Mouse (Mus musculus): ENCODE results near the gene Apol8. TPM values are rescaled to one million over a fixed set of nuclear protein-coding genes. Genes with fewer than 3 reads are reported as not detected.
"Not testable (repeated sequence)": the region's sequence is repeated elsewhere in the genome, so short reads cannot be mapped to it uniquely, and the experiment has no call there.

Gene Apol8
- polyA plus RNA-seq, 1 experiment from 2014 or later: 0.26 TPM

GRCm38 (mm10) chr15:77727139-77727538 lies 29.7 kb downstream of the Apol8 start:
- peak; percentile 23 for DNase-seq (ENCODE audit: low spot score)
- H3K27ac ChIP-seq (ENCODE audit: low read length); H3K4me2 ChIP-seq (replicated peaks; ENCODE audit: low read depth, low read length); H3K36me3 ChIP-seq (ENCODE audit: insufficient read depth, low read length); H3K4me3 ChIP-seq (ENCODE audit: low read depth, low read length); H3K27me3 ChIP-seq (replicated peaks; ENCODE audit: insufficient read depth, low read length); H3K9ac ChIP-seq (replicated peaks; ENCODE audit: low read depth); ATAC-seq; H3K4me1 ChIP-seq (ENCODE audit: insufficient read depth, low read depth, low read length); H3K9me3 ChIP-seq (ENCODE audit: low read length): not testable (repeated sequence)
- peak; percentile 63 for TF ChIP-seq CTCF (IDR thresholded peaks at IDR 0.05)
- WGBS: 3% methylated on average over 3 of the region's 3 CpGs

GRCm38 (mm10) chr15:77725393-77726020 lies 31.3 kb downstream of the Apol8 start:
- not testable (repeated sequence) for H3K9ac ChIP-seq (replicated peaks; ENCODE audit: low read depth); H3K27me3 ChIP-seq (replicated peaks; ENCODE audit: insufficient read depth, low read length); H3K4me2 ChIP-seq (replicated peaks; ENCODE audit: low read depth, low read length); DNase-seq (ENCODE audit: low spot score); H3K36me3 ChIP-seq (ENCODE audit: insufficient read depth, low read length); H3K9me3 ChIP-seq (ENCODE audit: low read length); H3K4me3 ChIP-seq (ENCODE audit: low read depth, low read length); H3K27ac ChIP-seq (ENCODE audit: low read length); H3K4me1 ChIP-seq (ENCODE audit: insufficient read depth, low read depth, low read length)
- ATAC-seq: 0 out of 2 replicates have a peak, but pooled peaks have one; percentile 16
- WGBS: 49% methylated on average over 6 of the region's 6 CpGs

DNA sequence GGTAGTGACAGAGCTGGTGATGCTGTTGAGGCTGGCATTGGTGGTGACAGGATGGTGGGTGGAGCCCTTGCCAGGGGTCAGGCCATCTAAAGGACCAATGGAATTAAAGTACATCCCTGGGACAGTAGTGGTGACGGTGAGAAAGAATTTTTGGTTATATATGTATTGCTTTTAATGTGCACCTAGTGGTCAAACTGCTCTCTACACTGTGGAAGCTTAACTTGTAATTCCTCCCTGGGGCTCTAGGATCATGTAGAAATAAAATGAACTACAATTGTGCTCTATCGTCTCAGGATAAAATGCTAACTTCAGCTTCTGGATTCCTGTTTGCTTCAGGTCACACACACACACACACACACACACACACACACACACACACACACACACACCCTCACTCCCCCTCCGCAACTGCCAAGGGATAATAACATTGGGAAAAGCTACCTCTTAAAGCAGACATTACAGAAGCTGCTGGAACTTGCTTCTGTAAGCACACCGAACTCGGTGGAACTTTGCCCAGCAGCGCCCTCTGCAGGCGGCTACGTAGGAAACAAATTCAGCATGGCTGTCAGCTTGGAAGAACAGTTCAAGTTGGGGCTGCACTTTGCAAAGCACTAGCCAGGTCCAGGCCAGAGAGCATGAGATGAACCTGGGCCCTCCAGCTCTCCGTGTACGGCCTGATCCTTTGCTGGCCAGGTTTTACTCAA lies 32.4 kb downstream of the Apol8 start:
- not testable (repeated sequence) for H3K27me3 ChIP-seq (replicated peaks; ENCODE audit: insufficient read depth, low read length); H3K4me2 ChIP-seq (replicated peaks; ENCODE audit: low read depth, low read length); H3K9ac ChIP-seq (replicated peaks; ENCODE audit: low read depth); H3K36me3 ChIP-seq (ENCODE audit: insufficient read depth, low read length); H3K9me3 ChIP-seq (ENCODE audit: low read length); DNase-seq (ENCODE audit: low spot score); H3K27ac ChIP-seq (ENCODE audit: low read length); H3K4me3 ChIP-seq (ENCODE audit: low read depth, low read length); H3K4me1 ChIP-seq (ENCODE audit: insufficient read depth, low read depth, low read length)
- WGBS: 20% methylated on average over 2 of the region's 10 CpGs
- ATAC-seq: peak; percentile 46

GRCm38 (mm10) chr15:77721509-77721908 lies 35.3 kb downstream of the Apol8 start:
- H3K27me3 ChIP-seq (replicated peaks; ENCODE audit: insufficient read depth, low read length); H3K9ac ChIP-seq (replicated peaks; ENCODE audit: low read depth); H3K4me3 ChIP-seq (ENCODE audit: low read depth, low read length); ATAC-seq; H3K4me2 ChIP-seq (replicated peaks; ENCODE audit: low read depth, low read length); H3K27ac ChIP-seq (ENCODE audit: low read length); H3K36me3 ChIP-seq (ENCODE audit: insufficient read depth, low read length); H3K4me1 ChIP-seq (ENCODE audit: insufficient read depth, low read depth, low read length); H3K9me3 ChIP-seq (ENCODE audit: low read length); DNase-seq (ENCODE audit: low spot score): not testable (repeated sequence)
- WGBS: no CpG with 5 or more reads among the region's 3 CpGs

GRCm38 (mm10) chr15:77718240-77718639 lies 38.6 kb downstream of the Apol8 start:
- not testable (repeated sequence) for H3K36me3 ChIP-seq (ENCODE audit: insufficient read depth, low read length); H3K27ac ChIP-seq (ENCODE audit: low read length); H3K9me3 ChIP-seq (ENCODE audit: low read length); H3K4me2 ChIP-seq (replicated peaks; ENCODE audit: low read depth, low read length); H3K9ac ChIP-seq (replicated peaks; ENCODE audit: low read depth); H3K4me3 ChIP-seq (ENCODE audit: low read depth, low read length); H3K27me3 ChIP-seq (replicated peaks; ENCODE audit: insufficient read depth, low read length); H3K4me1 ChIP-seq (ENCODE audit: insufficient read depth, low read depth, low read length)
- peak; percentile 4 for DNase-seq (ENCODE audit: low spot score)
- peak; percentile 41; the same call in 1 of the 2 replicates for ATAC-seq
- WGBS: 66% methylated on average over 2 of the region's 6 CpGs

GRCm38 (mm10) chr15:77708936-77709335 lies 47.9 kb downstream of the Apol8 start:
- not testable (repeated sequence) for H3K4me3 ChIP-seq (ENCODE audit: low read depth, low read length); DNase-seq (ENCODE audit: low spot score); H3K36me3 ChIP-seq (ENCODE audit: insufficient read depth, low read length); H3K27me3 ChIP-seq (replicated peaks; ENCODE audit: insufficient read depth, low read length); H3K27ac ChIP-seq (ENCODE audit: low read length); H3K4me1 ChIP-seq (ENCODE audit: insufficient read depth, low read depth, low read length); H3K4me2 ChIP-seq (replicated peaks; ENCODE audit: low read depth, low read length); H3K9ac ChIP-seq (replicated peaks; ENCODE audit: low read depth); H3K9me3 ChIP-seq (ENCODE audit: low read length)
- WGBS: no CpG with 5 or more reads among the region's 1 CpGs
- ATAC-seq: peak; percentile 11; the same call in 1 of the 2 replicates

- H3K9ac ChIP-seq (replicated peaks; ENCODE audit: low read depth); H3K27ac ChIP-seq (ENCODE audit: low read length); H3K9me3 ChIP-seq (ENCODE audit: low read length); H3K36me3 ChIP-seq (ENCODE audit: insufficient read depth, low read length); H3K4me2 ChIP-seq (replicated peaks; ENCODE audit: low read depth, low read length); ATAC-seq; H3K4me1 ChIP-seq (ENCODE audit: insufficient read depth, low read depth, low read length); DNase-seq (ENCODE audit: low spot score); H3K27me3 ChIP-seq (replicated peaks; ENCODE audit: insufficient read depth, low read length); H3K4me3 ChIP-seq (ENCODE audit: low read depth, low read length): not testable (repeated sequence)
- WGBS: 79% methylated on average over 3 of the region's 3 CpGs
Observed at GRCm38 (mm10) chr15:77705306-77705705, 51.5 kb downstream of the Apol8 start.

DNA sequence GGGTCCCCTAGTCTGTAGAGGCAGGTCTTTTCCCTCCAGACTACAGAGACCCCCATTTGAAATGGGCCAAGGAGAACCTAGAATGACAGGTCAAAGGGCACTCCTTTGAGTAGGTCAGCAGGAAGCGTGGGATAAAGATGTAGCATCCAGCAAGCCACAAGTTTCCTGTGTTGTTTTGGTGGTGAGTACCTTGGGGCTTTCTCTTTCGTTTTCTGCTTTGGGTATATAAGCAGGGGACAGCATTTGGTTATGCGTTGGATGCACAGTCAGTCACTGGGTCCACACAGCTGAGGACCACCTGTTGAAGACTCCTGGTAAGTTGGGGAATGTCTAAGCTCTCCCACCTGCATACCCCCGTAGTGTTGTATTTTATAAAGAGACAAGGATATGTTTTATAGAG lies 58.1 kb downstream of the Apol8 start, which contains the start of gene Apol7e:
TSS of gene Apol7e (plus strand) at position 202 of the 400 bp plus-strand sequence.
- not testable (repeated sequence) for ATAC-seq; H3K9me3 ChIP-seq (ENCODE audit: low read length); H3K4me1 ChIP-seq (ENCODE audit: insufficient read depth, low read depth, low read length); H3K4me3 ChIP-seq (ENCODE audit: low read depth, low read length); H3K4me2 ChIP-seq (replicated peaks; ENCODE audit: low read depth, low read length); H3K9ac ChIP-seq (replicated peaks; ENCODE audit: low read depth); H3K27ac ChIP-seq (ENCODE audit: low read length); H3K36me3 ChIP-seq (ENCODE audit: insufficient read depth, low read length); DNase-seq (ENCODE audit: low spot score); H3K27me3 ChIP-seq (replicated peaks; ENCODE audit: insufficient read depth, low read length)
- WGBS: 75% methylated on average over 4 of the region's 4 CpGs

Measured in lung, postnatal 0 days (tissue).